ENCODE assay signal across 20 mouse cellular contexts in the genomic region with DNA sequence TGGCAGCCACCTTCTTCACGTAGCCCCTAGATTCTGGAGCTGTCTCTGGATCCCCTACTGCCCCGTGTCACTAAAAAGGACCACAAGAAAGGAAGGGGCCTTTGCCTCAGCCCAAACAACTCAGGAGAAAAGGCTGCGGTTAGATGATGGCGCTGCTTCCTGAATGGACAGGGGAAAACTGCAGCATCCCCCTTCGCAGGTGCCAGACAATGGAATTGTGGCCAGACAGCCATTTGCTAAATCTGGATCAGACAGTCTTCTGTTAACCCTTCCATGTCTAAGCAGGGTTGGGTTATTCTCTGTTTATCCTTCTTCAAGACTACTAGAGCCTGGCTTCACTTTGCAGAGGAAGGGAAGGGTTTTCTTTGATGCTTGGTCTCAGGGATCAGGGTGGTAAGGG. TPM values are rescaled to one million over a fixed set of nuclear protein-coding genes. Genes with fewer than 3 reads are reported as not detected.
DNase-seq lines count a peak whose midpoint lies in the region; ATAC-seq and TF ChIP-seq lines count a peak whose summit lies in the region.
"Had no signal": no experiment of that assay in that cellular context is flagged by ENCODE, and none has a peak within 500 bp of the region (broad histone marks: within the 10 kb centered on the region; RNA-seq: fewer than 3 reads in every experiment).

No protein-coding gene starts in this region.

- peaks cover 22% of the 10 kb centered on the region for H3K36me3 ChIP-seq in forebrain, embryonic 12.5 days (replicated peaks)
- H3K36me3 ChIP-seq in forebrain, embryonic 16.5 days (ENCODE audit: control insufficient read depth, insufficient read depth): peaks cover 8% of the 10 kb centered on the region
- peaks cover 13% of the 10 kb centered on the region; the same call in 1 of the 2 replicates for H3K36me3 ChIP-seq in hindbrain, postnatal 0 days (ENCODE audit: insufficient read depth, low read length)
- no peaks in the 10 kb centered on the region for H3K36me3 ChIP-seq in hindbrain, embryonic 11.5 days (ENCODE audit: control insufficient read depth, insufficient read depth, low read length)
- peaks cover 7% of the 10 kb centered on the region for H3K36me3 ChIP-seq in midbrain, embryonic 15.5 days (replicated peaks)
- no peaks in the 10 kb centered on the region for H3K36me3 ChIP-seq in midbrain, embryonic 11.5 days (ENCODE audit: control insufficient read depth, insufficient read depth, low read length)
- peaks cover 30% of the 10 kb centered on the region for H3K36me3 ChIP-seq in midbrain, embryonic 16.5 days (ENCODE audit: control insufficient read depth, insufficient read depth, low read length)
- H3K36me3 ChIP-seq: embryonic facial prominence, embryonic 13.5 days; G1E; limb, embryonic 13.5 days; liver, embryonic 13.5 days had no signal

- no peak for DNase-seq in hindbrain, postnatal 0 days (ENCODE audit: low spot score)
- no peak for DNase-seq in hindbrain, embryonic 11.5 days (ENCODE audit: low spot score)
- DNase-seq in midbrain, embryonic 11.5 days (ENCODE audit: low spot score, missing footprints): no peak

- no peak for ATAC-seq in forebrain, embryonic 12.5 days (ENCODE audit: low FRiP score)
- no peak for ATAC-seq in forebrain, embryonic 16.5 days
- ATAC-seq in hindbrain, postnatal 0 days: no peak
- ATAC-seq in hindbrain, embryonic 11.5 days (ENCODE audit: low FRiP score): no peak
- ATAC-seq in midbrain, embryonic 15.5 days (replicated peaks): no peak
- no peak for ATAC-seq in midbrain, embryonic 11.5 days (ENCODE audit: low FRiP score)
- ATAC-seq in midbrain, embryonic 16.5 days: no peak

- peaks cover 48% of the 10 kb centered on the region for H3K27me3 ChIP-seq in forebrain, embryonic 12.5 days
- H3K27me3 ChIP-seq in forebrain, embryonic 16.5 days (replicated peaks; ENCODE audit: control insufficient read depth, insufficient read depth, low read length): peaks cover 15% of the 10 kb centered on the region
- H3K27me3 ChIP-seq in hindbrain, postnatal 0 days (ENCODE audit: insufficient read depth, low read length): 0 out of 2 replicates have a peak, but pooled peaks cover 4% of the 10 kb centered on the region
- peaks cover 46% of the 10 kb centered on the region for H3K27me3 ChIP-seq in hindbrain, embryonic 11.5 days (ENCODE audit: control insufficient read depth, insufficient read depth, low read length)
- H3K27me3 ChIP-seq in midbrain, embryonic 15.5 days (replicated peaks): peaks cover 20% of the 10 kb centered on the region
- peaks cover 42% of the 10 kb centered on the region for H3K27me3 ChIP-seq in midbrain, embryonic 11.5 days (ENCODE audit: control insufficient read depth, insufficient read depth, low read length)
- H3K27me3 ChIP-seq in midbrain, embryonic 16.5 days (ENCODE audit: control insufficient read depth, insufficient read depth, low read depth, low read length): peaks cover 14% of the 10 kb centered on the region

- 0 out of 2 replicates have a peak overlapping the region, but pooled peaks have one; percentile 19 for H3K27ac ChIP-seq in forebrain, embryonic 12.5 days
- H3K27ac ChIP-seq in forebrain, embryonic 16.5 days (ENCODE audit: low read length): no peak overlapping the region
- peak overlapping the region; percentile 83 for H3K27ac ChIP-seq in hindbrain, postnatal 0 days
- H3K27ac ChIP-seq in hindbrain, embryonic 11.5 days (ENCODE audit: low read depth, low read length): no peak overlapping the region
- H3K27ac ChIP-seq in midbrain, embryonic 15.5 days: no peak overlapping the region
- H3K27ac ChIP-seq in midbrain, embryonic 11.5 days (ENCODE audit: low read depth, low read length): no peak overlapping the region
- no peak overlapping the region for H3K27ac ChIP-seq in midbrain, embryonic 16.5 days (ENCODE audit: low read length)
- H3K27ac ChIP-seq: embryonic facial prominence, embryonic 13.5 days; kidney, postnatal 0 days; limb, embryonic 13.5 days; liver, embryonic 13.5 days had no signal

- no peak for TF ChIP-seq CTCF in hindbrain, postnatal 0 days (IDR thresholded peaks at IDR 0.05; ENCODE audit: low read depth)

- H3K4me2 ChIP-seq in forebrain, embryonic 12.5 days: no peak overlapping the region
- no peak overlapping the region for H3K4me2 ChIP-seq in forebrain, embryonic 16.5 days (ENCODE audit: low read length)
- no peak overlapping the region for H3K4me2 ChIP-seq in hindbrain, postnatal 0 days (ENCODE audit: low read depth, low read length)
- no peak overlapping the region for H3K4me2 ChIP-seq in hindbrain, embryonic 11.5 days (replicated peaks; ENCODE audit: low read depth, low read length)
- no peak overlapping the region for H3K4me2 ChIP-seq in midbrain, embryonic 15.5 days
- H3K4me2 ChIP-seq in midbrain, embryonic 11.5 days: no peak overlapping the region
- no peak overlapping the region for H3K4me2 ChIP-seq in midbrain, embryonic 16.5 days (ENCODE audit: low read length)

- no peak overlapping the region for H3K4me3 ChIP-seq in forebrain, embryonic 12.5 days (replicated peaks)
- no peak overlapping the region for H3K4me3 ChIP-seq in forebrain, embryonic 16.5 days (replicated peaks; ENCODE audit: low read length)
- no peak overlapping the region for H3K4me3 ChIP-seq in hindbrain, postnatal 0 days (ENCODE audit: low read length)
- no peak overlapping the region for H3K4me3 ChIP-seq in hindbrain, embryonic 11.5 days (ENCODE audit: low read depth, low read length)
- no peak overlapping the region for H3K4me3 ChIP-seq in midbrain, embryonic 15.5 days
- no peak overlapping the region for H3K4me3 ChIP-seq in midbrain, embryonic 11.5 days (ENCODE audit: low read depth, low read length)
- H3K4me3 ChIP-seq in midbrain, embryonic 16.5 days (ENCODE audit: low read depth, low read length): no peak overlapping the region

- H3K4me1 ChIP-seq in forebrain, embryonic 12.5 days: peaks cover 39% of the 10 kb centered on the region
- peaks cover 29% of the 10 kb centered on the region for H3K4me1 ChIP-seq in forebrain, embryonic 16.5 days (replicated peaks; ENCODE audit: control insufficient read depth, insufficient read depth, low read length)
- peaks cover 9% of the 10 kb centered on the region; the same call in 1 of the 2 replicates for H3K4me1 ChIP-seq in hindbrain, postnatal 0 days (ENCODE audit: insufficient read depth, low read length)
- H3K4me1 ChIP-seq in hindbrain, embryonic 11.5 days (replicated peaks; ENCODE audit: control insufficient read depth, insufficient read depth, low read length): peaks cover 18% of the 10 kb centered on the region; the same call in 1 of the 2 replicates
- H3K4me1 ChIP-seq in midbrain, embryonic 15.5 days: peaks cover 27% of the 10 kb centered on the region
- H3K4me1 ChIP-seq in midbrain, embryonic 11.5 days (ENCODE audit: control insufficient read depth, insufficient read depth, low read length): peaks cover 24% of the 10 kb centered on the region
- H3K4me1 ChIP-seq in midbrain, embryonic 16.5 days (ENCODE audit: control insufficient read depth, insufficient read depth, low read length): peaks cover 6% of the 10 kb centered on the region

- no peaks in the 10 kb centered on the region for H3K9me3 ChIP-seq in forebrain, embryonic 12.5 days
- H3K9me3 ChIP-seq in forebrain, embryonic 16.5 days (ENCODE audit: control insufficient read depth, low read length): no peaks in the 10 kb centered on the region
- H3K9me3 ChIP-seq in hindbrain, postnatal 0 days (ENCODE audit: low read length): no peaks in the 10 kb centered on the region
- no peaks in the 10 kb centered on the region for H3K9me3 ChIP-seq in hindbrain, embryonic 11.5 days (ENCODE audit: control insufficient read depth, low read length)
- H3K9me3 ChIP-seq in midbrain, embryonic 15.5 days: no peaks in the 10 kb centered on the region
- no peaks in the 10 kb centered on the region for H3K9me3 ChIP-seq in midbrain, embryonic 11.5 days (ENCODE audit: control insufficient read depth, low read length)
- no peaks in the 10 kb centered on the region for H3K9me3 ChIP-seq in midbrain, embryonic 16.5 days (replicated peaks; ENCODE audit: control insufficient read depth, low read length, poor library complexity, severe bottlenecking)
- H3K9me3 ChIP-seq: embryonic facial prominence, embryonic 13.5 days; limb, embryonic 13.5 days; liver, embryonic 13.5 days had no signal

- no peak overlapping the region for H3K9ac ChIP-seq in forebrain, embryonic 12.5 days
- H3K9ac ChIP-seq in forebrain, embryonic 16.5 days (replicated peaks; ENCODE audit: low read depth, low read length): no peak overlapping the region
- H3K9ac ChIP-seq in hindbrain, postnatal 0 days (replicated peaks; ENCODE audit: low read length): no peak overlapping the region
- no peak overlapping the region for H3K9ac ChIP-seq in hindbrain, embryonic 11.5 days (ENCODE audit: low read depth, low read length)
- 0 out of 2 replicates have a peak overlapping the region, but pooled peaks have one; percentile 1 for H3K9ac ChIP-seq in midbrain, embryonic 15.5 days
- no peak overlapping the region for H3K9ac ChIP-seq in midbrain, embryonic 11.5 days (ENCODE audit: low read length)
- H3K9ac ChIP-seq in midbrain, embryonic 16.5 days (ENCODE audit: low read depth, low read length): peak overlapping the region; percentile 46
- H3K9ac ChIP-seq: liver, embryonic 13.5 days had no signal

- WGBS in forebrain, embryonic 12.5 days: 65% methylated on average over 5 of the region's 5 CpGs
- WGBS in forebrain, embryonic 16.5 days: 60% methylated on average over 5 of the region's 5 CpGs
- 43% methylated on average over 5 of the region's 5 CpGs for WGBS in hindbrain, postnatal 0 days
- 71% methylated on average over 5 of the region's 5 CpGs for WGBS in hindbrain, embryonic 11.5 days
- 67% methylated on average over 5 of the region's 5 CpGs for WGBS in midbrain, embryonic 15.5 days
- 56% methylated on average over 5 of the region's 5 CpGs for WGBS in midbrain, embryonic 11.5 days
- WGBS in midbrain, embryonic 16.5 days: 64% methylated on average over 5 of the region's 5 CpGs

RNA-seq across cellular contexts. Expression of a gene that starts 30.8 kb away (rescaled TPM):
- polyA plus RNA-seq in forebrain, embryonic 12.5 days (2016; fragmentation: Nextera tagmentation; extraction: Ambion mirVana): 0.50 and 0.79 TPM in 2 replicates
- 0.29 and 1.2 TPM in 2 replicates for polyA plus RNA-seq in forebrain, embryonic 16.5 days (2015; fragmentation: Nextera tagmentation; extraction: Ambion mirVana)
- total RNA-seq in hindbrain, postnatal 0 days (2014; rRNA removed): 0.43 TPM in 1 of 2 replicates, not detected in the other
- polyA plus RNA-seq in hindbrain, postnatal 0 days (2015; fragmentation: Nextera tagmentation; extraction: Ambion mirVana): 0.48 and 1.1 TPM in 2 replicates
- polyA plus RNA-seq in hindbrain, embryonic 11.5 days (2014; fragmentation: Nextera tagmentation; extraction: Ambion mirVana): 0.20 TPM in 1 of 2 replicates, not detected in the other
- 1.3 and 1.6 TPM in 2 replicates for polyA plus RNA-seq in midbrain, embryonic 15.5 days (2015; fragmentation: Nextera tagmentation; extraction: Ambion mirVana)
- 0.11 TPM in 1 of 2 replicates, not detected in the other for polyA plus RNA-seq in midbrain, embryonic 11.5 days (2014; fragmentation: Nextera tagmentation; extraction: Ambion mirVana)
- 1.2 and 1.3 TPM in 2 replicates for polyA plus RNA-seq in midbrain, embryonic 16.5 days (2015; fragmentation: Nextera tagmentation; extraction: Ambion mirVana)
- total RNA-seq: G1E; gastrocnemius, postnatal 10 days; granulocyte monocyte progenitor cell, adult 5-6 weeks; hematopoietic stem cell, adult 5-6 weeks; layer of hippocampus, postnatal 14 days; megakaryocyte progenitor cell, adult 5-6 weeks had no signal
- polyA plus RNA-seq: G1E; kidney, adult 2 months; large intestine, adult 2 months had no signal

RNA-seq across cellular contexts. Expression of a gene that starts 45.0 kb away (rescaled TPM):
- polyA plus RNA-seq in forebrain, embryonic 12.5 days (2016; fragmentation: Nextera tagmentation; extraction: Ambion mirVana): 5.2 and 5.7 TPM in 2 replicates
- polyA plus RNA-seq in forebrain, embryonic 16.5 days (2015; fragmentation: Nextera tagmentation; extraction: Ambion mirVana): 7.0 and 9.9 TPM in 2 replicates
- total RNA-seq in hindbrain, postnatal 0 days (2014; rRNA removed): 104 and 141 TPM in 2 replicates
- 14.3 and 14.7 TPM in 2 replicates for polyA plus RNA-seq in hindbrain, postnatal 0 days (2015; fragmentation: Nextera tagmentation; extraction: Ambion mirVana)
- polyA plus RNA-seq in hindbrain, embryonic 11.5 days (2014; fragmentation: Nextera tagmentation; extraction: Ambion mirVana): 1.9 and 2.2 TPM in 2 replicates
- 13.2 and 13.9 TPM in 2 replicates for polyA plus RNA-seq in midbrain, embryonic 15.5 days (2015; fragmentation: Nextera tagmentation; extraction: Ambion mirVana)
- polyA plus RNA-seq in midbrain, embryonic 11.5 days (2014; fragmentation: Nextera tagmentation; extraction: Ambion mirVana): 1.7 and 2.2 TPM in 2 replicates
- polyA plus RNA-seq in midbrain, embryonic 16.5 days (2015; fragmentation: Nextera tagmentation; extraction: Ambion mirVana): 9.2 and 10.4 TPM in 2 replicates
- total RNA-seq: granulocyte monocyte progenitor cell, adult 5-6 weeks; hematopoietic stem cell, adult 5-6 weeks; megakaryocyte progenitor cell, adult 5-6 weeks had no signal
- polyA plus RNA-seq: heart, postnatal 0 days; liver, embryonic 13.5 days had no signal

Comparison
In these comparisons a context has a peak if more than half of its experiments do, and no peak if none do; other contexts are left out.
1. H3K27ac ChIP-seq: peak in forebrain, embryonic 12.5 days (single experiment) and hindbrain, postnatal 0 days (single experiment); none in forebrain, embryonic 16.5 days (single experiment), hindbrain, embryonic 11.5 days (single experiment), midbrain, embryonic 15.5 days (single experiment), midbrain, embryonic 11.5 days (single experiment) and midbrain, embryonic 16.5 days (single experiment).
2. H3K9ac ChIP-seq: peak in midbrain, embryonic 15.5 days (single experiment) and midbrain, embryonic 16.5 days (single experiment); none in forebrain, embryonic 12.5 days (single experiment), forebrain, embryonic 16.5 days (single experiment), hindbrain, postnatal 0 days (single experiment), hindbrain, embryonic 11.5 days (single experiment) and midbrain, embryonic 11.5 days (single experiment).